Mouse (Mus musculus) gonadal fat pad, adult 2 months (tissue): ENCODE measurements at regions not wholly inside any gene's neighbourhood (a gene's known extent, or its start where the extent isn't known, plus 50 kb on each side); places are given as distances from the start of the nearest gene placed in this dataset.

ENCODE experiments used
- DNase-seq: peaks from one replicate; pipeline ENCODE4 v3.0.0-alpha.2; 2012; ENCODE audit warnings: low read depth

DNA sequence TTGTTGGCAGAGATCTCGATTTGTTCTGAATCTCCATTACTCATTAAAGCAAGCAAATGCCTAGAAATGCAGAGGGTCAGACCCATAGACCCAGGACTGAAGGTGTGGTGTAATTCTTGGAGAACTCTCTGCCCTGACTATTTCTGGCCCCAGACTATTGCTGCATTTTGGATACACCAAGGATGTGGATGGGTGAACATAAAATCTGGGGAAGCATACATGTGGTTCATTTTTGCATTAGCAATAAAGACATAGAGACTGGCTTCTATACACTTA, 303.0 kb downstream of the Meis1 start:
- no peak for DNase-seq

GRCm38 (mm10) chr11:18715050-18715850, 303.5 kb downstream of the Meis1 start:
- DNase-seq, result no peak

DNA sequence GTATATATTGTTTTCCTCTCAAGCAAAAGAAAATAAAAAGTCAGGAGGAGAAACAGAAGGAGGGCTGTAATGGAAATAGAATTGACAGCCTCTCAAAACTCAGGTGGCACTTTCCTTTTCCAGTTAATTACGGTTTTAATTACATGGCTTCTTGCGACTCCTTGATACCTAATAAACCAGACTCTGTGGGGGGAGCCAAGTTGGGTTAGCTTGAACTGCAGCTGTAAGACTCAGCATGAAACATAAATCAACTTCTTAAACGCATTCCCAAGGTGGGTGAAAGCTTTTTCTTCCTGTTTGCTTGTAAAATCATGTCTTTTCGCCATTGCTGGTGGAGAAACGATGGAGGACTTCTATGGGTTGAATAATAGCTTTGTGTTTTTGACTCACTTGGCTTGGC, 304.4 kb downstream of the Meis1 start:
- no peak for DNase-seq

GRCm38 (mm10) chr11:18712642-18713053, 306.1 kb downstream of the Meis1 start:
- DNase-seq, result peak; percentile 0

DNA sequence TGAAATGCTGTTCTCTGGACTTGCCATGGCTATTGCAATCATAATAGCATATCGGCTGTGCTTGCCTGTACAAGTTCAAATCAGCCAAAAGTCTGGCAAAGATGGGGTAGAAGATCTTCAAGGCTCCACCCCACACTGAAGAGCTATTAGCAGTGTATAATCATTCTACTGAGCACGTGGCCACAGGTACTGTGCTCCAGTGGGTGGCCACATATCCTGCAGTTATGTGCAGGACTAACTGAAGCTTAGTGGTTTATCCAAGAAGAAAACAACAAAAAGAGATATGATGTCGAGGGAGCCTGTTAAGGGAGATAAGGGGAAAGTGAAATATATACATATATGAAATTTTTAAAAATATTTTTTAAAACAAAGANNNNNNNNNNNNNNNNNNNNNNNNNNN, 309.2 kb downstream of the Meis1 start:
- no peak for DNase-seq

DNA sequence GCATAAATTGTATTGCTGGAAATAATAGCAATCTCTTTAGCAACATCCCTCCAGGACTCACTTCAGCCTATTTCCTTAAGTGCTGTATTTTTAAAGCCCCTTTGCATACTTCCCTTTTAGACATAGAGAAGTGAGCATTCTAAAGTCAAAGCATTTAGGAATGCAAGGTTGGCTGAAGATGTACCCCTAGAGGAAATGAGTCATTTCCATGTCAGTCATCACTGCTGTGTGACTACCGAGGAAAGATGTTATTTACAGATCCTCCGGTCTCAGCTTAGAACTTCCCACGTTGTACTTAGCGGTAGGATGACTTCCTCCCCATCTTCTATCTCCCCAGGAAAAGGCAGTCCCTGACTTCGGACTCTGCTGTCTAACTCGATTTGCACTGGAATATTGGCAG, 337.2 kb downstream of the Meis1 start:
- DNase-seq, result no peak

GRCm38 (mm10) chr11:18676876-18677275, 341.9 kb downstream of the Meis1 start:
- no peak for DNase-seq

DNA sequence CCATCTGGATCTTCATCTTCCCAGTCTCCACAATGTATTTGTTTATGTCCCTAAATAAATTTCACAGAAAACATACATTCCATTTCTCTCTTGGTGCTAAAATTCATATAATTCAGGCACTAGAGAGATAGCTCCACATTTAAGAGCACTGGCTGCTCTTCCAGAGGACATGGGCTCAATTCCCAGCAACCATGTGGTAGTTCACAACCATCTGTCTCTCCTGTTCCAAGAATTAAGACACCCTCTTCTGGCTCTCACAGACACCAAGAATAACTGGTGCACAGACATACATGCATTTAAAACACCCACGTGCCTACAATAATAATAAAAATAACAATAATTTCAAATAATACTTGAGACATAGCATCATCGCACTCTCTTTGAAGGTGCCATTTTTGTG, 347.8 kb downstream of the Meis1 start:
- no peak for DNase-seq

DNA sequence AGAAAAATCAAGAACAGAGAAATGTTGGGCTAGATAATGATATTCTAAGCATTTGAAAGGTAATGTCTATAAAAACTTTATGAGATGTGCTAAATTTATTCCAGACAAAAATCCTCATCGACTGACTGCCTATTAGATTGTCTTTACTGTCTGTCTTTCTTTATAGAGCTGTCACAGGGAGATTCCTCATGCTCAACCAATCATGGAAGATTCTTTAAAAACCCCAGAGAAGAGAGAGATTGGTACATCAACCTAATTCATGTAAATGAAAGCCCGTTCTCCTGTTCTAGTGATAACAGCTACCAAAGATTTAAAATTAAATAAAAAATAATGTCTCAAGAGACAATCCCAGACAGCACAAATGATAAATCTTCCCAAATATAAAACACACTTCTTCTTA, 349.5 kb downstream of the Meis1 start:
- DNase-seq, result no peak

DNA sequence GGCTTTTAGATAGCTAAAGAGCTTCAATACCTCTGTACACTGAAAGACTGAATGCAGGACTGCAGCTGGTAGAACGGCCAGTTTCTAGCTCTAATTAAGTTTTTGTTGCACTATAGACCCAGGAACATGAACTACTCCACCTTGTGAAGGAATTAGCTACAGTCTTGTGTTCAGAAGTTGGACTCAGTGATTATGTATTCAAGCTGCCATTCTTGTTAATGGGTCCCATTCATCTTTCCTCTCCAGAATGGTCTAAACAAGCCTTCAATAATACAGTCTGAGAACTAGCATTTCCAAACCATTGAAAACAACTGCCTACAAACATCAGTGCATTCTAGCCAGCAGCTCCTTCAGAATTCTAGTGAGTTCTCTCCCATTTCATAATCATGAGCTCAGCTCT, 362.4 kb downstream of the Meis1 start:
- no peak for DNase-seq

GRCm38 (mm10) chr11:18631975-18632773, 386.6 kb downstream of the Meis1 start:
- DNase-seq, result no peak

DNA sequence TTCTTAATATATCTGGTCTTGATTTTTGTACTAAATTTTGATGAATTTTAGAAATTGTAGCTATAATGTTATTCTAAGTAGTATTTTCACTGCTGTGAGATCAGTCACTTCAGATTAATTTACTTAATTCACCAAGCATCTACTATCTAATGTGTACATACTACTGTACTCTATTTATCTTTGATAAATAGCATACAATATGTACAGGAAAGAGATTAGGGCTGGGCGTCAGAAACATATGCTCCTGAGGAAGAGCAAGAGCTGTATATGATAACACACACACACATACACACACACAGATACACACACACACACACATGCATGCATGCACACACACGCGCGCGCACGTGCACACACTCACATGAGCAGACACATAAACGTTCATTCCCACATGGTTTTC, 387.2 kb downstream of the Meis1 start:
- no peak for DNase-seq

GRCm38 (mm10) chr11:18621777-18622176, 397.0 kb downstream of the Meis1 start:
- DNase-seq, result no peak

DNA sequence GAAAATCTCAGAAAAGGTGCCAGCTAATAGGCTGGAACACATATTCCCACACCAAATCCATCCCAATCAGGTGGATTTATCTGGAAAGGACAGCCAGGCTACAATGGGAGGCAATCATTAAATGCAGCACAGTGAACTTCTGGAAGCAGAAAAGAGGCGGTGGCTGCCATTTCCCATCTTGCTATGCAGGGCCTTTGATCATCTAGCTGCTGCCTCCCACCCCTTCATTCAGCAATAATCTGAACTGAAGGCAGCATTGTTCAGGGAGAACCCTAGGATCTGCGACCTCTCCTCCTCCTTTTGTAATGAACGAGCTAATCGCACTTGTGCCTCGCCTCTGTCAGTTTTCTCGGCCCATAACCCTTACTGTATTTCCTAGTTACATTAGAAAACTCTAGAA, 413.9 kb downstream of the Meis1 start:
- no peak for DNase-seq

DNA sequence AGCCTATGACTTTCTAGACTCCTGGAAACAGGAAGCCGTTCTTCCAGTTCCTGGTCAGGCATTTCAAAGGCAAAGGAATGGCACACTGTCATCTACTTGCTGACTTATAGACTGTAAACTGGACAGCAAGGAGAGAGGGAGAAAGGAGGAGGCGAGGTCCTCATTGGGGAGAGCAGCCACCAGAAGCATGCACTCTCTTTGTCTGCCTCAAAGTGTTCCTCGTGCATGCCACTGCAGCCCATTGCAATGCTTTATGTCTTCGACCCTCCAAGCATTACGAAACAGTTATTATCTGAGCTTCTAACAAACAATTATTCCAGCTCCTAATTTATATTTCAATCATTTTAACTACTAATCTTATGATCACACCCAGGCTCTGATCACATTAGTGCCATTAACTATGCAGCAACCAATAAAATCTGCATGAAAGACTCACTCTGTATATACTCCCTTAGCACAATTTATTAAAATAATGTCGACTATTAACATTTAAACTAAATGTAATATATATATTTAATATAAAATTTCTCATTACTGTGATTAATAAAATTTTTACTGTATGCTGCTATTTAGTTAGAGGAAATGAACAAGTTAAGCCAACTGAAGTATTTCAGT, 417.1 kb downstream of the Meis1 start:
- DNase-seq, result no peak

- DNase-seq, result no peak
These were observed 420.4 kb downstream of the Meis1 start for GRCm38 (mm10) chr11:18598349-18598748.

- no peak for DNase-seq
These were observed 421.8 kb downstream of the Meis1 start for GRCm38 (mm10) chr11:18596996-18597395.

DNA sequence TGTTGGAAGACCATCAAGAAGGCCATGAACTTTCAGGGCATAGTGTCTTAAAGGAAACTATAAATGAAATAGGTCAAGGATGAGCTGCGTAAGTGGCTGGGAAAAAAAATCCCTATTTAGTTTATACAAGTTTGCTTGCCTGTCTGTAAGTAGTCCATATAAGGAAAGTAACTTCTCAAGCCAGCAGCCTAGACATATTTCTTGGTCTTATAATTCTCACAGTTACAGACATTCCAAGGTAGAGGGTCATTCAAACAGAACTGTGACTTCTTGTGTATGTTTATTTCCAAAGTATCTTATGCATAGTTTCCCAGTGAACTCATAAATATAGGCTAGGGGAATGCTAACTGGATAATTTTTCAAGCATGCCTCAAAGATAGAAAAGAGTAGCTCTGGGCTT, 428.3 kb downstream of the Meis1 start:
- no peak for DNase-seq

- DNase-seq, result no peak
These were observed 432.3 kb downstream of the Meis1 start for GRCm38 (mm10) chr11:18586468-18586867.

DNA sequence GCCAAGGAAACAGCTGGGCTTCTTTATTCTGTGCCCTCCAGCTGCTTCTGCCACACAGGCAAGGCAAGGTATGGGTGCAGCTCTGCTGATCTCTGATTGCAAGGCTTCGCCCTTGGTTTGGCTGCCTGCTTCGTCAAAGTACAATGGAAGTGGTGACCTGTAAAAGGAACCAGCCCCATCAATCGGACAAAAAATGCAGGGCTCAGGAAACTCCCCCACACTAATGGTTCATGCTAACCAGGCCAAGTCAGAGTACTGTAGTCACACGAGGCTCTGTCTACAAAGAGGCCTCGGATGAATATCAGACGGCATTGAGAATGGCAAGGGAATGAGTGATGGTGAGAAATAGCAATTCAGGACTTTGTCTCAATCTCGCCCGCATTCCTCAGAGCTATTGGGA, 433.8 kb downstream of the Meis1 start:
- no peak for DNase-seq

- DNase-seq, result no peak
These were observed 436.0 kb downstream of the Meis1 start for GRCm38 (mm10) chr11:18582781-18583161.

GRCm38 (mm10) chr11:18581997-18582780, 436.6 kb downstream of the Meis1 start:
- DNase-seq, result no peak
